Comparison of ENCODE assay signal across 20 mouse cellular contexts in genomic region chr12:51026046-51026445, GRCm38 (mm10).
DNase-seq lines count a peak whose midpoint lies in the region; ATAC-seq lines count a peak whose summit lies in the region.
"Had no signal": no experiment of that assay in that cellular context is flagged by ENCODE, and none has a peak within 500 bp of the region (broad histone marks: within the 10 kb centered on the region; RNA-seq: fewer than 3 reads in every experiment).

No protein-coding gene starts in this region.

- H3K27ac ChIP-seq in midbrain, embryonic 11.5 days (ENCODE audit: low read depth, low read length): no peak overlapping the region
- H3K27ac ChIP-seq in midbrain, embryonic 13.5 days: no peak overlapping the region
- H3K27ac ChIP-seq: embryonic facial prominence, embryonic 10.5 days; embryonic facial prominence, embryonic 12.5 days; forebrain, embryonic 13.5 days; forebrain, embryonic 15.5 days had no signal

- H3K4me1 ChIP-seq in midbrain, embryonic 11.5 days (ENCODE audit: control insufficient read depth, insufficient read depth, low read length): peaks cover 6% of the 10 kb centered on the region; the same call in 1 of the 2 replicates
- H3K4me1 ChIP-seq in midbrain, embryonic 13.5 days (replicated peaks): peaks cover 7% of the 10 kb centered on the region; the same call in 1 of the 2 replicates
- H3K4me1 ChIP-seq: embryonic facial prominence, embryonic 12.5 days had no signal

- no peaks in the 10 kb centered on the region for H3K27me3 ChIP-seq in midbrain, embryonic 11.5 days (ENCODE audit: control insufficient read depth, insufficient read depth, low read length)
- peaks cover 10% of the 10 kb centered on the region for H3K27me3 ChIP-seq in midbrain, embryonic 13.5 days
- H3K27me3 ChIP-seq: embryonic facial prominence, embryonic 12.5 days; forebrain, embryonic 13.5 days; forebrain, embryonic 15.5 days had no signal

- WGBS in midbrain, embryonic 11.5 days: 89% methylated on average over 5 of the region's 5 CpGs
- 92% methylated on average over 5 of the region's 5 CpGs for WGBS in midbrain, embryonic 13.5 days

- H3K36me3 ChIP-seq in midbrain, embryonic 11.5 days (ENCODE audit: control insufficient read depth, insufficient read depth, low read length): no peaks in the 10 kb centered on the region
- H3K36me3 ChIP-seq in midbrain, embryonic 13.5 days: no peaks in the 10 kb centered on the region
- H3K36me3 ChIP-seq: embryonic facial prominence, embryonic 10.5 days; embryonic facial prominence, embryonic 12.5 days; forebrain, embryonic 15.5 days had no signal

- H3K4me2 ChIP-seq in midbrain, embryonic 11.5 days: no peak overlapping the region
- H3K4me2 ChIP-seq in midbrain, embryonic 13.5 days (replicated peaks): no peak overlapping the region
- H3K4me2 ChIP-seq: embryonic facial prominence, embryonic 12.5 days; forebrain, embryonic 13.5 days; forebrain, embryonic 15.5 days had no signal

- H3K9me3 ChIP-seq in midbrain, embryonic 11.5 days (ENCODE audit: control insufficient read depth, low read length): no peaks in the 10 kb centered on the region
- no peaks in the 10 kb centered on the region for H3K9me3 ChIP-seq in midbrain, embryonic 13.5 days
- H3K9me3 ChIP-seq: embryonic facial prominence, embryonic 10.5 days; embryonic facial prominence, embryonic 12.5 days; forebrain, embryonic 13.5 days; forebrain, embryonic 15.5 days had no signal

- no peak for ATAC-seq in midbrain, embryonic 11.5 days (ENCODE audit: low FRiP score)
- no peak for ATAC-seq in midbrain, embryonic 13.5 days
- ATAC-seq: forebrain, embryonic 13.5 days; forebrain, embryonic 15.5 days; forebrain, postnatal 0 days had no signal

- H3K9ac ChIP-seq in midbrain, embryonic 11.5 days (ENCODE audit: low read length): no peak overlapping the region
- H3K9ac ChIP-seq in midbrain, embryonic 13.5 days (replicated peaks): no peak overlapping the region
- H3K9ac ChIP-seq: embryonic facial prominence, embryonic 12.5 days; forebrain, embryonic 13.5 days; forebrain, embryonic 15.5 days; forebrain, postnatal 0 days had no signal

- DNase-seq in layer of hippocampus, adult 11-12 months (ENCODE audit: low spot score): peak; percentile 48
- no peak for DNase-seq in layer of hippocampus, postnatal 25 days (ENCODE audit: extremely low spot score in 1 of 2, low spot score in 1 of 2)
- DNase-seq in midbrain, embryonic 11.5 days (ENCODE audit: low spot score, missing footprints): peak; percentile 12
- peak; percentile 34 for DNase-seq in layer of hippocampus, adult 9-11 months
- no peak for DNase-seq in adrenal gland, postnatal 4 days (ENCODE audit: low spot score in 2 of 2)
- no peak for DNase-seq in cerebellum, adult 11-12 months
- DNase-seq: adrenal gland, adult 2 months; adrenal gland, postnatal 10 days; adrenal gland, postnatal 25 days; cerebellum, adult 11 months; cerebellum, adult 2 months; cerebellum, adult 9-10 months; cerebellum, postnatal 10 days; cerebellum, postnatal 25 days; forebrain, postnatal 0 days had no signal

- H3K4me3 ChIP-seq in midbrain, embryonic 11.5 days (ENCODE audit: low read depth, low read length): no peak overlapping the region
- H3K4me3 ChIP-seq in midbrain, embryonic 13.5 days (replicated peaks): no peak overlapping the region
- H3K4me3 ChIP-seq: embryonic facial prominence, embryonic 10.5 days; embryonic facial prominence, embryonic 12.5 days; forebrain, embryonic 13.5 days; forebrain, embryonic 15.5 days had no signal

Comparison
In these comparisons a context has a peak if more than half of its experiments do, and no peak if none do; other contexts are left out.
1. DNase-seq: peak in layer of hippocampus, adult 11-12 months (single experiment), midbrain, embryonic 11.5 days (single experiment) and layer of hippocampus, adult 9-11 months (single experiment); none in layer of hippocampus, postnatal 25 days (0 of 2), adrenal gland, postnatal 4 days (0 of 2) and cerebellum, adult 11-12 months (single experiment).